Mouse (Mus musculus) brain, embryonic 18.5 days (tissue): ENCODE results near the gene Rasl12.

ENCODE experiments used
- DNase-seq: peaks from one replicate; pipeline ENCODE4 v3.0.0-alpha.2; 2012; ENCODE audit warnings: low read depth, low spot score

Gene Rasl12

DNA sequence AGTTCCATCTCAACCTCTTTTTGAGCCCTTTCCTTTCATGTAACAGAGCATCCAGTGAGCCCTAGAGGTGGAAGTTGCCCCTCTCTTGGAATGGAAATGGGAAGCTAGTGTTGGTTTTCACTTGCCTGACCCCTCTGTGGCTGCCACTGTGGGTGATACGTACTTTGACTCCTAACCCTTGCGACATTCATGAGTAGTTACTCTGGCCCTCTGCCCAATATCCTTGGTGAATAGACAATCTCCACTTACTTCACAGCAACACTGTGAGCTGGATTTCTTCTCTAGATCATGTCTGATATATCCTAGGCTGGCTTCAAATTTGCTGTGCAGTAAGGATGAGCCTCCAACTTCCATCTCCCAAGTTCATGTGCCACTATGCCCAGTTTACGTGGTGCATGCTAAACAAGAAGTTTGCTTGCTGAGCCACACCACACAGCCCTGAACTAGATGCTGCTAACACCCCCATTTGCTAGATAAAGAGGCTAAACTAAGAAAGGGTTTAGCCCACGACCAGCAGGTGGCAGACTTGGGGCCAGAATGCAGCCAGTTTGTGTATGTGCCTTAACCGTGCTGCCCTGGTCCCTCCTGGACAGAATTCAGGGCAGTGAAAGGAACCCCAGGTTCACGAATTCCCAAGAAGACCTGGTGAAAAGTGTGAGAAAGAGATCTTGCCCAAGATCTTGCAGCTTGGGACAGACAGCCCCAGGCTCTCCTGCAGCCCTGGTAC is 5.5 kb upstream of the Rasl12 start:
- no peak for DNase-seq

DNA sequence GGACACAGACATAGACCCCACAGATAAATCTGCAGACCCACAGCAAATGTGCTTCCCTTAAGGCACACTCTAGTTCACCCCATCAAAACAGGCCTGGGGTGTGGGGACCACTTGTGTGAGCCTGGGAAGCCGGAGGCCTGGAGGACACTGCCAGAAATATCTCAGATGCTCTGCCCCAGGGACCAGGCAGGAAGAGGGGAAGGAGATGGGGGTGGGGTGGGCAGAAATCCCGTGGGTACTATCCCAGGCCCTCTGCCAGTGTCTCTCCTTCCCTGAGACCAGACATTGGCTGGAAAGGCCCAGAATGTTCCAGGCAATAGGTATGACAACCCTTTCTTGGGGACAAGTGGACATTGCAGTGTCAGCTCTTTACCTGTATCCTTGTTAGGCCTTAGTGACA is 4.7 kb upstream of the Rasl12 start:
- DNase-seq, result no peak

DNA sequence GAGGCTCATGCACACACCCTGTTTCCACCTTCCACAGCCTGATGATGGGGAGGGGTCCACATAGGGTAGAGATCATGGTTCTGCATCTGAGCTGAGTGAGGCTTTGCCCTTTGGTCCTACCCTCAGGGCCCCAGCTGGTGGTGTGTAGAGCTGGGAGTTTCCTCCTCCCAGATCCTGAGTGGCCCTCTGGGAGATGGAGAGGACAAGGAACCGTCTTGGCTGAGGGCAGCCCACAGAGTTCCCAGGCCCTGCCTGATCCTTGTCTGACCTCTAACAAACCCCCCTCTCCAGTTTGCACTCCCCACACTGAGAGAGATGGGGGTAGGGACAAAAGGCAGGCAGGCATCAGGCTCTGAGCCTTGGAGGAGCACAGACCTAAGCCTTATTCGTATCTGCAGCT is 3.9 kb upstream of the Rasl12 start:
- DNase-seq, result no peak

DNA sequence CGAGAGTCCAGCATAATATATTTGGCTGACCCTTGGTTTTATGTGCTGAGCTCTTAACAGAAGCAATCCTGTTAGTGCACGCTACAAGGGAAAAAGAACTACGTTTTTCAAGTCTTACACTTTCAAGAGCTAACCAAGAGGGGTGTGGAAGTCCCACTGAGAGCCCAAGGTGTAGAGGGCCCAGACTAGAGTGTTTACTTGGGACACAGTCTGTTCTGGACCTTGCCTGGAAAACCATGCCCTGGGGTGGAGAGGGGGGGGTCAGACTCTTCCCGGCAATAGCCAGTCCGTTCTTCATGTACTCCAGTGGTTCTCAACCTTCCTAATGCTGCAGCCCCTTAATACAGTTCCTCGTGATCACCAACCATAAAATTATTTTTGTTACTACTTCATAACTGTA is 1.6 kb downstream of the Rasl12 start:
- DNase-seq, result no peak

DNA sequence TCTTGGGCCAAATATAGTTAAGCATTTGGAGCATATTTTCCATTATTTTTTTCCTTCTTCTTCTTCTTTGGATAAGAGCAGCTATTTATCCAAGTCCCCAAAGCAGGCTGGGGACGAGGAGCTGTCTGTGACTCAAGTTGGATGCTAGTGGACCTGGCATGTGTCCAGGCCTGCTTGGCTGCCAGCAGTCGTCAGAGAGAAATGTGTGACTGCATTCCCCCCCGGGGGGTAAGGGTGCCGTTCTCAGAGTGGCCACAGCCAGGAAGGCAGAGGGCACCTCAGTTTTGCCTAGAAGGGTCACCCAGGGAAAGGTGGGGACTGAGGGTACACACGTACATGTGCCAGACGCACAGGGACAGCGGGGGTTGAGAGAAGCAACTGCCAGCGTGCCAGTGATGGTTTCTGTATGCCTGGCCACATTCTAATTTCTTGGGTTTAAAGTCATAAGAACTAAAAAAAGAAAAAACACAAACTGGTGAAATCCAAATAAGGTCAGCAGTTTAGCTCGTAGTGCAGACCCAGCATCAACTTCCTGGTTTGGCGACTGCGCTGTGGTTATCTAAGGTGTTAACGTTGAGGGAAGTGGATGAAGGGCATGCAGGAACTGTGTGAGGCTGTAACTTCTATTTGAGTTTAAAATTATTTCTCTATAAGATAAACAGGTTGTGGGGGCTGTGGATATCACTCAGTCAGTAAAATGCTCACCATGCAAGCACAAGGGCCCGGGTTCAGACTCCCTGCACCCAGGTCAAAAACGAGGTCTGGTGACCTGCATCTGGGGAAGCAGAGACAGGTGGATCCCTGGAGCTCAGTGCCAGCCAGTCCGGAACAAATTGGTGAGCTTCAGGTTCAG is 6.3 kb downstream of the Rasl12 start:
- DNase-seq, result peak; percentile 40

DNA sequence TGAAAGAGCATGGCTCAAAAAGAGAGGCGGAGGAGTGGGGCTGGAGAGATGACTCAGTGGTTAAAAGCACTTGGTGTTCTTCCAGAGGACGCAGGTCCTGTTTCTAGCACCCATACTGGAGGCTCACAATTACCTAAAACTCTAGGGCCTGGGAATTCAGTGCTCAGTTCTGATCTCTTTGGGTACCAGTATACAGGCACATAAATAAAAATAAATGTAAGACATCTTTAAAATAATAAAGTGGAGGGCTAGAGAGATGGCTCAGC is 6.8 kb downstream of the Rasl12 start:
- no peak for DNase-seq

DNA sequence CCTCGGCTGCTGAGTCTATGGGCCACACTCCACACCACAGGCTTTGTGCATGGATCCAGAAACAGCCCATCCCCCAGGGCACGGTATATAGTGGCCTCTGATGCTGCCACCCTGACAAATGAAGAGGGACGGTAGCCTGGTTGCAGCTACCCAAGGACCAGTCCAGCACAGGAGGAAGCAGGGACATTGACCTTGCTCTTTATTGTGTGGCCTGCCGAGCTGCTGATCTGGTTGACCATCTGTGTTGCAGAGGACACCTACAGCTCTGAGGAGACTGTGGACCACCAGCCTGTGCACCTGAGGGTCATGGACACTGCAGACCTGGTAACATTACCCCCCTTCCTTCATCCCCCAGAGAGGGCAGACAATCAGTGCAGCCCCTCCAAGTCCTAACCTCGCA is 9.0 kb downstream of the Rasl12 start:
- DNase-seq, result no peak

DNA sequence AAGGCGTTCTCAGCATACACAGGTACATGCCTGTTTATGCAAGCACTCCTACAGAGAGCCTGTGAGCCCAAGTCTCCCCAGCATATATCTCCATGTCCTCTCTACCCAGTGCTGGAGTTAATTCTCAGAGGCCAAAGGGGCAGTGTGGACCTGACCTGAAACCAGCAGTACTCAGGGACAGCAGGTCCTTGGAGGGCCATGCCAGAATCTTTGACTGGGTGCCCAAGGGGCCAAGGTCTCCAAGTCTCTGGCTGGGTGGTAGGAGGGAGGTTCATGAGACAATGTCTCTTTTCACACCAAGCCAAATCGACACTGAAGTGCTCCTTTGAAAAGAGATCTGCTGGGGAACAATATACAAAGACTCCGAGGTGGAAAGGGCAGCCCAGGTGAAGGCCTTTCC is 9.6 kb downstream of the Rasl12 start:
- no peak for DNase-seq

DNA sequence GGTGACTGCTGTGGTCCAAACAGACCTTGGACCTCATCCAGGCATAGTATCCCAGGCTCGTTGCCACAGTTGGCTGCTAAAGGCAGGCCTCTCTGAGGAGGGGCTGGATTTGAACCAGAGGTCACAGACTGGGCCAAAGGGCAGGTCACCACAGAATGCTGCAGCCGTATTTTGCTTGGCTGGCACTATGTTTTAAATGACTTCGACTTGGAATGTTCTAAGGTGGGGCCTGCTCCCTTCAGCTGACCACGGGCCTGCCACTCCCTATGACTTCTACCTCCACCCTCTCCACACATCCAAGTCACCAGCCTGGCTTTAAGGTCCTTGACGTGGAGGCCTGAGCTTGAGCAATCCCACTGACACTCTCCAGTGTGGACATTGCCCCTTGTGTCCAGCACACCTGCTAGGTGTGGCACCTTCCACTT is 10.6 kb downstream of the Rasl12 start:
- DNase-seq, result no peak

DNA sequence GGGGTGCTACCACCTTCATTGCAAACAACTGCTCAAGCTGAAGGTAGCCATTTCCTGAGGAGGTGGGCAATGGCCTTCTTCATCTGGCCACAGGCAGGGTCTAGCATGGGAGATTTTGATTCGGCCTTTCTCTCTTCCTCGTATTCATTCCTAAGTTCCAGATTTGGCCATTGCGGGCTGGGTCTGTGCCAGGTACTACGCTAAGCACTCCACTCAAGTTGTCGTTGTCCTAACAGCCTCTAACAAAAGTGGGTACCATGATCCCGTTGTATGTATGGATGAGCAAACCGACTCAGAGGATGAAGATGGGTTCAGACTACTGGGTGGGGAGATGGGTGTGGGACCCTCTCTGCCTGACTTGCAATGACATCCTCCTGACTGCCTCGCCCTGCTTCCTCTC is 12.1 kb downstream of the Rasl12 start:
- no peak for DNase-seq

DNA sequence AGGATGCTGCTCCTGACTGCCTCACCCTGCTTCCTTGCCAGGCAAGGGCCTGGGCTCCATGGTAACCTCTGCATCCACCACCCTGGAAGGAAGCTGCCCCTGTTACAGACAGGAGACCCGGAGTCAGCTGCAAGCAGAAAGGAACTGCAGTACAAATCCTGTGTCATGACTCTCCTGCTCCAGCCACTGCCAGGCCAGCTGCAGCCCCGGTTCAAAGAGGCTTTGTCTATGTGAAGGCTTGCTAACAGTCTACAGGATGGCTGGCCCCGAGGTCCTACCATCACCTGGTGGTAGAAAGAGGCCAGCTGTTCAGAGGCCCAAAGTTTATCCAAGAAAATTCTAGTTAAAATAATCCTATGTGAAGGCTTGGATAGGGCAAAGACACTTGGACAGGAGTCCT is 13.0 kb downstream of the Rasl12 start:
- DNase-seq, result no peak

DNA sequence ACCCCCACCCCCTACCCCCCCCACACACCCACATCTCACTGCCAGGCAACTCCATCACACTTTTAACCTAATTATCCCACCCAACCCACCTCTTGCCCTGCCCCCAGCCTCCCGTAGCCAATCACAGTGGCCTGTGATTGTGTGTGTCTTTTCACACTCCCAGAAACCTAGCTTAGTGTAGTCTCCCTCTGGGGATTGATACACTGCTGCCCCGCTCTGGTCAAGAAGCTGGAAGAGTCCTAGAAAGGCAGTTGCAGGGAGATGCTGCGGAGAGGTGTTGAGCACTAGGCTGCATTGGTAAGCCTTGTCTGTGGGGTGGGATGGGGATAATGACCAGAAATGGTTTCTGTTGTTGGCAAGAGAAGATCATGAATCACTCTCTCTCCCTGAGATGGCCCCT is 19.4 kb downstream of the Rasl12 start:
- DNase-seq, result no peak

DNA sequence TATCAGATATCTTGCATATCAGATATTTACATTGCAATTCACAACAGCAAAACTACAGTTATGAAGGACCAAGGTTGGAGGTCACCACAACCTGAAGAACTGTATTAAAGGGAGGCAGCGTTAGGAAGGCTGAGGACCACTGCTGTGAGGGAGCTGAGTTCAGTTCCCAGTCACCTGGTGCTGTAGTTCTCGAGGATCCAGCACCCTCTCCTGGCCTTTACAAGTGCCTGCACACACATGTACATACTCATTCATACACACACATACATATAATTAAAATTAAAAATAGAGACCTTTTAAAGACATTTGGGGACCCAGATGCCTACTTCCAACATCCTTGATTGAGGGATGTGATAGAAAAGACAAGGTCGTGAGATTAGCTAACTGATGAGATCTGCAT is 21.3 kb downstream of the Rasl12 start:
- no peak for DNase-seq

DNA sequence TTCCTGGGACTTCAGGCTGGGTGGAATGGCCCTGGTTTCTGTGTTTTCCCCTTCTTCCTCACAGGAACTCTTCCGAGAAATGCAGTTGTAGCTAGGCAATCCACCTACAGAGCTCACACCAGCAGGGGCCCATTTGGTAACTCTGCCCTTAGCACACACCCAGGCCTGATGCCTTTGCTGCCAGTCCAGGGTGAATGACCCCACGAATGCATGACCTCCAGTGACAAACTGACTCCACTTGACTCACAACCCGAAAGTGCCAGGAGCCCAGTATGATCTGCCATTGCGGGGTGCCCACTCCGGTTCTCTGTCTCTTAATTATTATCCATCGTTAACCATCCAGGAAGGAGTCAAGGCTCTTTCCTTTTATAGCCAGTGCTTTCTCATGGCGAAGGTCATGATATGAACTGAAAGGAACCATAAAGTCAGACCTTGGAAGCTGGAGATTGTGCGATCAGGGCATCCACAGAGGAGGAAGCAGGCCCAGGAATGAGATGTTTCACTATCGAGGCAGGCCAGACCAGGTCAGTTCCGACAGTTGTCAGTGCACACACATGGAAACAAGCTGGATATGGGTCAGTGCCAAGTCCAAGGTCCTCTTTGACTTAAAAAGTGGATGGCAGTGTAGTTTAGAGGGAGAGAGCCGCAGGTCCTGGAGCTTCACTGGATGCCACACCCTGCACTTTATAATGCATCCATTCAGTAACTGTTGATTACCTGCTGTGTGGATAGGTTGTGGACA is 24.6 kb downstream of the Rasl12 start, which contains the start of gene Slc51b:
Gene Slc51b (minus strand): TSS at position 196 of the 742 bp plus-strand sequence.
- no peak for DNase-seq

DNA sequence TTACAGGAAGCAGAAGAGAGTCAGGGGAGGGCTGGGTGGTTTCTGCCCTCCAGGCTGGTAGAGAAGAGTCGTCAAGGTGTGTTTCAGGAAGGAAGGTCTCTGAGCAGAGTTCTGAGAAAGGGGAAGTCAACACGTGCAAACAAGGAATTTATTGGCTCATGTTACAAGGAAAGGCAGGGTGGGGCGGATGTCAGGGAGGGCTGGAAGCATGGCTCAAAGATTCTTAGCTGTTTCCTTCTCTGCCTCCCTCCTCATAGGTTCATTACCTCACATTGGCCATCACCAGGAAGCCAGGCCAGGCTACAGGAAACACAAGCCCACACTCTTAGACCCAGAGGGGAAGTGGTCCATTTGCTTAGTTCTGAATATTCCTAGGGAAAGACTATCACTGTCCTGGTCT is 26.1 kb downstream of the Rasl12 start:
- no peak for DNase-seq

DNA sequence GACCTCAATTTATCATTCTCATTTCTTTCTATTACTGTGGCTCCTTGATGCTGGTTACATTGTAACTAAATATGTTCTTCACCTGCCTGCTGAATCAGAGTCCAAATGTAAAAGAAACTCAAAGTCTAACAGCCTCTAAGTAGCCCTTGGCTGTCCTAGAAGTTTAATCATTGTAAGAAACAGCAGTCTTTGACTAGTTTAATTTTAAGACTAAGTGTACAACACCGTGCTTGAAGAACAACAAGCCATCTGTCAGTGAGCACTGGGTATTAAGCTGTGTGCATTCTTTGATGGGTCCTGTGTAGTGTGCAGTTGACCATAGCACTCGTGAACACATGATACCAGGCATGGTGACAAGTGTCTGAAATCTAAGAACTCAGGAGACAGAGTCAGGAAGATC is 29.2 kb downstream of the Rasl12 start:
- no peak for DNase-seq

DNA sequence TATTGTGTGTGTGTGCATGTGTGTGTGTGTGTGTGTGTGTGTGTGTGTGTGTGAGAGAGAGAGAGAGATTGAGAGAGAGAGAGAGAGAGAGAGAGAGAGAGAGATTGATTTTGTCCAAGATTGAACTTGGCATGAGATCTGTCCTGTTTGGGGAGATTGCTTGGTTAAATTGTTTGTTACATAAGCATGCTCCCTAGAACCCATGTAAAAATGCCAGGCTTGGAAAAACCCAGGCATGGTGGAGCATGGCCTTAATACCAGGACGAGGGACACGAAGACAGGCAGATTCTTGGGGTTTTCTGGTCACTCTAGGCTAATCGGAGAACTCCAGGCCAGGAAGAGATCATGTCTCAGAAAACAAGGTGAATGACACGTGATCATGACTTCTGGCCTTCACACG is 29.7 kb downstream of the Rasl12 start:
- no peak for DNase-seq

DNA sequence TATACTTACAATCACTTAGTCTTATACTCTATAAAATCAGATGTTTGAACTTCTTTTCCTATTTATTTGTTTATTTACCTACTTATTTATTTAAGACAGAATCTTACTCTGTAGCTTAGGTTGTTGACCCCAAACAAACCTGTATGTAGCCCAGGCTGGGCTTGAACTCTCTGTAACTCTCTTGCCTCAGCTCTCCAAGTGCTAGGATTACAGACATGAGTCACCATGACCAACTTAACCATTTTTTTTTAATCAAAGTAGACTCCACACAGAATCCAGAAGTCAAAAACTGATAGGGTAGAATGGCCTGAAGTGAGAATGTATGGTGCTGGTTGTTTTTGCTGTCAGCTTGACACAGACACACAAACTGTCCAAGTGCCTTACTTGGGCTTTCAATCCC is 32.1 kb downstream of the Rasl12 start:
- no peak for DNase-seq

DNA sequence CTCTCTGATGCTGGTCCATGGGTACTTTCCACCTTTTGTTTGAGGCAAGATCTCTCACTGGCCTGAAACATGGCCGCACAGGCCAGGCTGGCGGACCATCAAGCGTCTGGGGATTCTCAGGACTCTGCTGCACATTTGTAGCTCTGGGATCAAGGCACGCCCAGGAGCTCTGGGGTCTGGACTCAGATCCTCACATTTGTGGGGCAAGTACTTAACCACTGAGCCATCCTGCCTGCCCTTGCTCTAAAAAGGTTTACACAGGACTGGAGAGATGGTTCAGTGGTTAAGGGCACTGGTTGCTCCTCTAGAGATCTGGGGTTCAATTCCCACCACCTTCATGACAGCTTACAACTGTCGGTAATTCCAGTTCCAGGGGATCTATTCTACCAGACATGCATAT is 32.6 kb downstream of the Rasl12 start:
- DNase-seq, result no peak

DNA sequence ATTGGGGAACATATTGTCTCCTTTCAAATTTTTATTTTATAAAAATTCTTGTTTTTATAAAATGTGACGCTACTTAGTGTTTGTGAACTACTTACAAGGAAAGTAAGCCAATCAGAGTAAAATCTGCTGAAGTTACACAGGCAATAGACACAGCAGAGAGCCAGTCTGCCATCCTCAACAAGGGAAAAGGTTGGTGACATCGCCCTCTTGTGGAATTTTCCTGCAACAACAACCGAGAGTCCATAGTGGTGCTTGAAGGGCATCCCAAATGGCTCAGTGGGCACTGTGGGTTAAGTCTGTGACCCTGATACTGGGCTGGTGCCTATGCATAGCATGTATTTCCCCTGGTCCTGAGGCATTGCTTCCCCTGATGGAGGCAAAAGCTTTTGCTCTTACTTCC is 33.9 kb downstream of the Rasl12 start:
- peak; percentile 42 for DNase-seq

DNA sequence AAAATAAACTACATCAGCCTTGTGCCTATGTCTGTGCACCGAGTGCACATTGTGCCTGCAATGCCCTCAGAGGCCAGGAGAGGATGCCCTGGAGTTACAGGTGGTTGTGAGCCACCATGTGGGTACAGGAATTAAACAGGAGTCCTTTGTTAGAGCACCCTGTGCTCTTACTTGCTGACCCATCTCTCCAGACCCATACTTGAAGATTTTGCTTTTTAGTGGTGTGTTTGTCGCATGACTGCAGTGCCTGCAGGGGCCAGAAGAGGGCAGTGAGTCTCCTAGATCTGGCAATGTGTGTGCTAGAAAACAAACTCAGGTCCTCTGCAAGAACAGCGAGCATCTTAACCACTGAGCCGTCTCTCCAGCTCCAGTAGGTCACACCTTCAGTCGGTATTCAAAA is 35.8 kb downstream of the Rasl12 start:
- no peak for DNase-seq

DNA sequence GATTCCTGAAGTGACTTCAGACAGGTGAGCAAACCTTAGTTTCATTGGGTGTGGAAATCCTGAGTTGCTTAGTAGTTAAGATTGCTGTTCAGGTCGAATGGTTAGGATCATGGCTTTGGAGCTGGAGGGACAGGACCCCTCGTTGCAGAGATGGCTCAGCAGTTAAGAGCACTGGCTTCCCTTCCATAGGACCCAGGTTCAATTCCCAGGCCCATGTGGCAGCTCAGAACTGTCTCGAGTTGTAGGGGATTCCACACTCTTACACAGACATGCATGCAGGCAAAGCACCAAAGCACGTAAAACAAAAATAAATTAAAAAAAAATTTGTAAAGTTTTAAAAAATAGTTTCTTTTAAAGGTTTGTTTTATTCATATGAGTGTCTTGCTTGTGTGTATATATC is 36.9 kb downstream of the Rasl12 start:
- no peak for DNase-seq
